Mouse (Mus musculus) layer of hippocampus, adult 11-12 months (tissue): ENCODE data around the gene Heatr3.
"Not testable (repeated sequence)": the region's sequence is repeated elsewhere in the genome, so short reads cannot be mapped to it uniquely, and the experiment has no call there.

Experiments used
- DNase-seq: peaks from one replicate; pipeline ENCODE4 v3.0.0; 2022; ENCODE audit warnings: low spot score

Gene Heatr3

DNA sequence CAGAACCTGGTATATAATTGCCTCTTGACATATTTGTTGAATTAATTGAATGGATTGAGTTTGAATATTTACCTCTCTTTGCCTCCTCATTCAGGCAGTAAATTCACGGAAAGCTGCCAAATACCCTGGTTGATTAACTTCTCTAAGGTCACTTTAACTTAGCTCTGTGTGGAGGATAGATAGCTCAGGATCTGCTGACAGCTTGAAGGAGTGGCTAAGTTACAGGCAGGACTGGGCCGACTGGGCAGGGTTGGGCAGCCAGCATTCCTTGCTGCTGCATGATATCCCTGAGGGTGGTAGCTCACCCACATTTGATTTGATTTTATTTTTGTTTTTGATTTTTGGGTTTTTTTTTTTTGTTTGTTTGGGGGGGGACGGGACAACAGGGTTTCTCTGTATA is 59.7 kb downstream of the Heatr3 start:
- DNase-seq: no peak

DNA sequence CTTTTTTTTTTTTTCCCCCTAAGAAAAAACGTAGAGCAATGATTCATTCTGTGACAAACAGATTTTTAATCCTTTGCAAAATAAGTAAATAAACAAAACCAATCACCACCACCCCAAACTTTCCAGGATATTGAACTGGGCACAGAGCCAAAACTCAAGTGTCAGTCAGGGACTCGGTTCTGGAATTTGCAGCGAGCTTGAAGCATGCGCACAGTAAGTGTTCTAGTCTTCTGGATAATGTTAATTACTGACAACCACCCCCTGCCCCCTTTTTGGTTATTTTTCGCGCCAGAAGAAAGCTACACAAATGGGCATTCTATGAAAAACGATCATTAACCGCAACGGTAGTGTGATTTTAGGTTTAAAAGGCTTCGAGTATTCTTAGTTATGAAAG is 60.9 kb downstream of the Heatr3 start:
- DNase-seq: peak; percentile 54

GRCm38 (mm10) chr8:88198945-88199571 is 61.4 kb downstream of the Heatr3 start, which contains the start of gene Tent4b:
TSS of gene Tent4b (plus strand) at chr8:88199213.
- DNase-seq: peak; percentile 92

DNA sequence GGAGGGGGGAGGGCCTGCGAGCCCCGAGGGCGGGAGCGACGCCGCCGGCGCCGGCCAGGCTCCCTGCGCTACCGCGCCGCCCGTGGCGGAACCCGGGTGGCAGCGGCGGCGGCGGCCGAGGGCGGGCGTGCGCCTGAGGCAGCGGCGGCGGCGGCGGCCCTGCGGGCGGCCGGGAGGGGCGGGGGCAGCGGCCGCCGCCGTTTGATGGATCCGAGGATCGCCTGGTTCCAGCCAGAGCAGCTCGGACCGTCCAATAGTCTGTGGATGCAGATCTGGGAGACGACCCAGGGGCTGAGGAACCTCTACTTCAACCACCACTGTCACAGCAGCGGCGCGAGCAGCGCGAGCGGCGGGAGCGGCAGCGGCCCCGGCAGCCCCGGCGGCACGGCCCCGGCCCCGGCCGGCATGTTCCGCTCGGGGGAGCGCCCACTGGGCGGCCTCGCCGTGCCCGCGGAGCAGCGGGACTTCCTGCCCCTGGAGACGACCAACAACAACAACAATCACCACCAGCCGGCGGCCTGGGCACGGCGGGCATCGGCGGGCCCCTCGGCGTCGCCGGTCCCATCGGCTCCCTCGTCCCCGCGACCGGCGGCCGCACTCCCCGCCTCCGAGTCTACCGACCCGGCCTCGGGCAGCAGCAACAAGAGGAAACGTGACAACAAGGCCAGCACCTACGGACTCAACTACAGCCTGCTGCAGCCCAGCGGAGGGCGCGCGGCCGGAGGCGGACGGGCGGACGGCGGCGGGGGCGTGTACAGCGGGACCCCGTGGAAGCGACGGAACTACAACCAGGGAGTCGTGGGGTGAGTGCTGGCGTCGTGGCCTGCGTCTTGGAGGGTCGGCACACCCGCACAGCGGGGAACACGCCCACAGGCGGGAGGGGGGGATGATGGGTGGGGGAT is 62.3 kb downstream of the Heatr3 start:
- peak; percentile 27 for DNase-seq

- DNase-seq: no peak
Observed at GRCm38 (mm10) chr8:88200724-88201495, 63.3 kb downstream of the Heatr3 start.

DNA sequence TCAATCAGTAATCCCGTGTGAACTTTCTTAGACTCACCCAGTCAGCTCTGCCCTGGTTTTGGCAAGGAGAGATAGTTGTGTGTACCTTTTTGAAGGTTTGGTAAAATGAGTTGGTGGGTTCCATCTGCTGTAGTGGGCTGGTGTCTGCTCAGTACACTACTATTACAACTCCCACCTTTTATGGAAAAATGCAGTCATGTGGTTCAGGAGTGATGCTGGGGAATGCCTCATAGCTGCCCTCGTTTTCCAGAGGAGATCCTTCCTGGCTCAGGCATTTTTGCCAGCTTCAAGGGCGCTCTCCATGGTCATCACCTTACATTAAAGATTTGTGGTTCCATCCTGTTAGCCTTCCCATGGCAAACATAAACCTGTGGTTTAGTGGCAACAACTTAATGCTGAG is 64.0 kb downstream of the Heatr3 start:
- DNase-seq: no peak

GRCm38 (mm10) chr8:88206016-88206415 is 68.4 kb downstream of the Heatr3 start:
- DNase-seq: no peak

- no peak for DNase-seq
Observed at GRCm38 (mm10) chr8:88207121-88207821, 69.6 kb downstream of the Heatr3 start.

DNA sequence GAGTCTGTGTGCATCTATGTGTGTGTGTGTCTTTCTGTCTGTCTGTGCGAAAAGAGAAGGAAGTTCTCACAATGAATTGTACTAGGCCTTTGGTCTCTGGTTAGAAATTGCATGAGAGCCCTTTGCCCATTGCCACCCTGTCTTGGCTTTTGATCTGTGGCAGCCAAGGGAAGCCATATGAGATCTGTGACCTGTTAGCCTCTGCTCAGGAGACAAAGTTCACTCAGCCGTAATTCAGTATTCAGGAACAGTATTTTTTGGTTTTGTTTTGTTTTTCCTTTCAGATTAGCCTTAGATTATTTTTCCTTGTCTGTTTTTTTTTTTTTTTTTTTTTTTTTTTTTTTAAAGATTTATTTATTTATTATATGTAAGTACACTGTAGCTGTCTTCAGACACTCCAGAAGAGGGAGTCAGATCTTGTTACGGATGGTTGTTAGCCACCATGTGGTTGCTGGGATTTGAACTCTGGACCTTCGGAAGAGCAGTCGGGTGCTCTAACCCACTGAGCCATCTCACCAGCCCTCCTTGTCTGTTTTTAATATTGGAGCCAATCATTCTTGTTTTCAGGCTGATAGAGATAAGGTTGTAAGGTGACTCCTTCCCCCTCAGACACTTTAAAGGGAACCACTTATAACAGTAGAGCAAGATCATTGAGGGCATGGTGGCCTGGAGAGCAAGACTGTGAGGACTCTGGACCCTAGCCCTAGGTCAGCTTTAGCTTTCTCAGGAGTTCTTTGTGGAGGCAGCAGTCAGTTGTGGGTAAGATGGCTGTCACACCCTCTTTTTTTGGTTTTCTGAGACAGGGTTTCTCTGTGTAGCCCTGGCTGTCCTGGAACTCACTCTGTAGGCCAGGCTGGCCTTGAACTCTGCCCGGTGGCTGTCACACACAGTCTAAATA is 72.5 kb downstream of the Heatr3 start:
- not testable (repeated sequence) for DNase-seq

GRCm38 (mm10) chr8:88221353-88221752 is 83.7 kb downstream of the Heatr3 start:
- no peak for DNase-seq
